Mouse (Mus musculus) midbrain, embryonic 15.5 days (tissue): ENCODE results near the gene Cd177. TPM values are rescaled to one million over a fixed set of nuclear protein-coding genes. Genes with fewer than 3 reads are reported as not detected.
"Not testable (repeated sequence)": the region's sequence is repeated elsewhere in the genome, so short reads cannot be mapped to it uniquely, and the experiment has no call there.

Source experiments
- ATAC-seq: fragments of 200-750 bp; cut with Nextera tagmentation; replicated peaks from 2 replicates; pipeline ENCODE4 v1.8.0; 2017; ENCODE audit warnings: moderate TSS enrichment
- H3K27ac ChIP-seq: fragments of 300-500 bp; sonication (generic); 2 replicates; pipeline ENCODE4 v1.5.1; 2015; ENCODE audit warnings: mild to moderate bottlenecking, inconsistent platforms
- H3K27me3 ChIP-seq: fragments of 300-500 bp; sonication (generic); replicated peaks from 2 replicates; pipeline ENCODE4 v1.6.1; 2015; ENCODE audit warnings: inconsistent platforms
- H3K36me3 ChIP-seq: fragments of 300-500 bp; sonication (generic); replicated peaks from 2 replicates; pipeline ENCODE4 v1.6.1; 2015; ENCODE audit warnings: inconsistent platforms
- H3K4me1 ChIP-seq: fragments of 300-500 bp; sonication (generic); 2 replicates; pipeline ENCODE4 v1.6.1; 2015; ENCODE audit warnings: inconsistent platforms
- H3K4me2 ChIP-seq: fragments of 300-500 bp; sonication (generic); 2 replicates; pipeline ENCODE4 v1.6.1; 2015; ENCODE audit warnings: inconsistent platforms, mild to moderate bottlenecking, moderate library complexity
- H3K4me3 ChIP-seq: fragments of 300-500 bp; sonication (generic); 2 replicates; pipeline ENCODE4 v1.5.1; 2015; ENCODE audit warnings: mild to moderate bottlenecking, inconsistent platforms
- H3K9ac ChIP-seq: fragments of 300-500 bp; sonication (generic); 2 replicates; pipeline ENCODE4 v1.6.1; 2015; ENCODE audit warnings: mild to moderate bottlenecking, inconsistent platforms
- H3K9me3 ChIP-seq: fragments of 300-500 bp; sonication (generic); 2 replicates; pipeline ENCODE4 v1.6.1; 2016; ENCODE audit warnings: inconsistent platforms
- WGBS: fragments of 180-500 bp; shearing (Covaris S2); methylation state at CpG from one replicate; pipeline ENCODE4 v1.1.7; 2015; ENCODE audit warnings: mixed read lengths; 5-methylcytosine and 5-hydroxymethylcytosine counted together
- polyA plus RNA-seq: library from polyadenylated mRNA; unstranded; fragments of >200 nt; fragmentation: Nextera tagmentation; extraction: Ambion mirVana; gene quantifications from 2 replicates; pipeline ENCODE4 v1.2.1, GENCODE M21; 2015

Cd177 gene
- polyA plus RNA-seq, 1 experiment from 2014 or later = 0.27 TPM

- no peak for ATAC-seq
- Histone ChIP-seq H3K9ac (no peak overlapping the region), H3K4me2 (no peak overlapping the region), H3K9me3 (no peaks in the 10 kb centered on the region), H3K27ac (no peak overlapping the region), H3K4me1 (peaks cover 8% of the 10 kb centered on the region; the same call in 1 of the 2 replicates), H3K4me3 (no peak overlapping the region), H3K36me3 (no peaks in the 10 kb centered on the region), H3K27me3 (no peaks in the 10 kb centered on the region)
- 80% methylated on average over 2 of the region's 2 CpGs for WGBS
Observed at GRCm38 (mm10) chr7:24751610-24752009, 8.5 kb downstream of the Cd177 start.

GRCm38 (mm10) chr7:24750695-24751094 lies 9.4 kb downstream of the Cd177 start:
- H3K9ac ChIP-seq = no peak overlapping the region
- H3K4me2 ChIP-seq = no peak overlapping the region
- H3K4me1 ChIP-seq = peaks cover 8% of the 10 kb centered on the region; the same call in 1 of the 2 replicates
- H3K36me3 ChIP-seq = no peaks in the 10 kb centered on the region
- no peaks in the 10 kb centered on the region for H3K9me3 ChIP-seq
- no peak overlapping the region for H3K27ac ChIP-seq
- H3K4me3 ChIP-seq = no peak overlapping the region
- no peaks in the 10 kb centered on the region for H3K27me3 ChIP-seq
- no peak for ATAC-seq
- WGBS = 35% methylated on average over 4 of the region's 4 CpGs

DNA sequence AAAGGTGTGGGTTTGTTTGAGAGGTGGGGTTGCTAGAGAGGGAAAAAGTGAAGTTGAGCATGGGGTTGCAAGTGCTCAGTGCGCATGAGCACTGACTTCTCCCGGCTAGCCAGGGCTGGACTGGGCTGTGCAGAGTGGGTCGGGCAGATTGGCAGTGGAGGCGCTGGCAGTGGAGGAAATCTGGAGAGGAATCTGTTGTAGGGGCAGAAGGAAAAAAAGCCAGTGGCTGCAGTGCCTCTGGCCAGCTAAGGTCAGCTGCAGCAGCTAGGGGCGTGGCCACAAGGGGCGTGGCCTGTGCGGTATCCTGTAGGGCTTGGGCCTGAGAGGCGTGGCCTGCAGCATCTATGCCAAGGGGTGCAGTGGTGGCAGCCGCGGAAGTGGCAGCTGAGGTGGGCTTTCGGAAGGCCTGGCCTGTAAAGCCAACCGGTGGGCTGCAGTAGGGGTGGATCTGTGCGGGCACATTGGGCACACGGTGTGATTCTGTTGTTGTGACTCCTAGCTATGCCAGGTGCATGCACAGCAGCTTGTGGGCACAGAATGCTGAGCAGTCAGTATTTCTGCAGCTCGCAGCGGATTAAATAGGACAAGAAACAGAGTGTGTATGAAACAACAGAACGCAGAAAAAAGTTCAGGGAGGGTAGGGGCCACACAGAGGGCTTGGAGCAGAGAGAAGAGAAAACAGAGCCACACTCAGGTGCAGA lies 24.0 kb downstream of the Cd177 start:
- 19% methylated on average over 17 of the region's 17 CpGs for WGBS

GRCm38 (mm10) chr7:24726808-24727207 lies 33.3 kb downstream of the Cd177 start, which contains the start of gene Gm4763:
Gm4763 (minus strand) TSS chr7:24726908.
- not testable (repeated sequence) for H3K9ac ChIP-seq, H3K27me3 ChIP-seq, H3K4me3 ChIP-seq, H3K36me3 ChIP-seq, H3K4me1 ChIP-seq, ATAC-seq, H3K4me2 ChIP-seq, H3K9me3 ChIP-seq, H3K27ac ChIP-seq
- 92% methylated on average over 11 of the region's 11 CpGs for WGBS

More for the DNA sequence above, 24.0 kb downstream of the Cd177 start:
- no peak overlapping the region for H3K27ac ChIP-seq
- peak overlapping the region; percentile 15 for H3K4me3 ChIP-seq
- no peak; the same call in 1 of the 2 replicates for ATAC-seq
- H3K27me3 ChIP-seq = no peaks in the 10 kb centered on the region
- peak overlapping the region; percentile 49 for H3K4me2 ChIP-seq
- 0 out of 2 replicates have a peak overlapping the region, but pooled peaks have one; percentile 0 for H3K9ac ChIP-seq
- no peaks in the 10 kb centered on the region for H3K9me3 ChIP-seq
- H3K36me3 ChIP-seq = no peaks in the 10 kb centered on the region
- H3K4me1 ChIP-seq = peaks cover 6% of the 10 kb centered on the region

- H3K27ac ChIP-seq = no peak overlapping the region
- H3K36me3 ChIP-seq = no peaks in the 10 kb centered on the region
- H3K4me3 ChIP-seq = no peak overlapping the region
- H3K4me1 ChIP-seq = no peaks in the 10 kb centered on the region
- H3K27me3 ChIP-seq = no peaks in the 10 kb centered on the region
- H3K4me2 ChIP-seq = no peak overlapping the region
- H3K9ac ChIP-seq = no peak overlapping the region
- ATAC-seq = no peak
- no peaks in the 10 kb centered on the region for H3K9me3 ChIP-seq
- WGBS = 82% methylated on average over 6 of the region's 6 CpGs
Observed at GRCm38 (mm10) chr7:24715039-24715438, 45.1 kb downstream of the Cd177 start.

DNA sequence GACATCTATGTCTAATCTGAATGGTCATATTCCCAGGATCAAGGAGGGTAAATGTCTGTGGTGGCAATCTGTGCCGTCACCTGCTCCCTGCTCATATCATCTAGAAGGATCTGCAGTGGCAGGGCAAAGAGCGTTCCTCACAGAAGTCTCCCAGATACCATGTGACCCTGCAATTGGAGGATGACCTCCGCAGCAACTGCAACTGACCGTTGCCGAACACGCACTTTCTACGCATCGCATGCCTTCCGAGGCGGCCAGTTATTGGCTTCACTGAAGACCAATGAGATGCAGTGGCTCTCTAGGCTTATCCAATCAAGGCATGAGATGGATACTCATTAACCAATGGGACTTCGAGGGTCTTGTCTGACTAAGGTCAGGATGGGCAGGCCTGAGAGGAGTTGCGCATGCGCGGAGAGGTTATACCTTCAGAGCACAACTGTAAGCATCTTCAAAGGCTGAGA lies 51.2 kb downstream of the Cd177 start, which contains the start of gene BC049730:
Gene BC049730, plus strand, starts transcription at position 411 of the 461 bp plus-strand sequence.
- ATAC-seq = no peak
- no peaks in the 10 kb centered on the region for H3K4me1 ChIP-seq
- WGBS = 91% methylated on average over 14 of the region's 14 CpGs

GRCm38 (mm10) chr7:24702841-24703240 lies 57.3 kb downstream of the Cd177 start:
- ATAC-seq, H3K36me3 ChIP-seq, H3K4me3 ChIP-seq, H3K4me2 ChIP-seq, H3K27me3 ChIP-seq, H3K4me1 ChIP-seq, H3K9ac ChIP-seq, H3K9me3 ChIP-seq, H3K27ac ChIP-seq: not testable (repeated sequence)
- WGBS = 91% methylated on average over 9 of the region's 9 CpGs

More for the DNA sequence above, 51.2 kb downstream of the Cd177 start, which contains the start of gene BC049730:
- no peak within 1 kb of the TSS for H3K4me3 ChIP-seq
- no peak within 1 kb of the TSS for H3K9ac ChIP-seq
- no peak within 1 kb of the TSS for H3K4me2 ChIP-seq
- no peaks in the 10 kb centered on the region for H3K27me3 ChIP-seq
- H3K36me3 ChIP-seq = no peaks in the 10 kb centered on the region
- no peak within 1 kb of the TSS for H3K27ac ChIP-seq
- H3K9me3 ChIP-seq = no peaks in the 10 kb centered on the region

- not testable (repeated sequence) for H3K4me2 ChIP-seq
Observed at GRCm38 (mm10) chr7:24697891-24698290, 62.2 kb downstream of the Cd177 start.

More at GRCm38 (mm10) chr7:24697891-24698290, 62.2 kb downstream of the Cd177 start:
- not testable (repeated sequence) for H3K27me3 ChIP-seq, H3K4me3 ChIP-seq, H3K36me3 ChIP-seq, H3K4me1 ChIP-seq, ATAC-seq, H3K9me3 ChIP-seq, H3K27ac ChIP-seq, H3K9ac ChIP-seq
- 87% methylated on average over 4 of the region's 4 CpGs for WGBS

Other genes starting within 250 kb of the Cd177 start
- gene AC161166.1, start 247.9 kb downstream of the Cd177 start, polyA plus RNA-seq = 2.1 and 2.2 TPM in 2 replicates
- 31.8 and 33.2 TPM in 2 replicates for gene Irgq, start 229.6 kb downstream of the Cd177 start, polyA plus RNA-seq
- not detected in 2 replicates for gene Pinlyp, start 214.2 kb downstream of the Cd177 start, polyA plus RNA-seq
- gene Xrcc1, start 214.0 kb downstream of the Cd177 start, polyA plus RNA-seq = 67.1 and 76.5 TPM in 2 replicates
- gene Ethe1, start 172.8 kb downstream of the Cd177 start, polyA plus RNA-seq = 25.4 and 25.8 TPM in 2 replicates
- gene Zfp575, start 172.7 kb downstream of the Cd177 start, polyA plus RNA-seq = 16.3 and 18.1 TPM in 2 replicates
- not detected in 2 replicates for gene Phldb3, start 149.5 kb downstream of the Cd177 start, polyA plus RNA-seq
- 0.31 and 0.49 TPM in 2 replicates for gene Lypd3, start 123.8 kb downstream of the Cd177 start, polyA plus RNA-seq
- gene Tex101, start 83.6 kb downstream of the Cd177 start, polyA plus RNA-seq = 0.17 TPM in 1 of 2 replicates, not detected in the other
- gene BC049730, start 51.1 kb downstream of the Cd177 start, polyA plus RNA-seq = not detected in 2 replicates
- gene Gm4763, start 33.4 kb downstream of the Cd177 start, polyA plus RNA-seq = not detected in 2 replicates
- gene Ceacam10, start 16.9 kb upstream of the Cd177 start, polyA plus RNA-seq = 0.18 TPM in 1 of 2 replicates, not detected in the other
- 34.4 and 34.5 TPM in 2 replicates for gene Gm9844, start 101.9 kb upstream of the Cd177 start, polyA plus RNA-seq
- gene Lypd4, start 109.6 kb upstream of the Cd177 start, polyA plus RNA-seq = 0.13 TPM in 1 of 2 replicates, not detected in the other
- gene Dmrtc2, start 109.7 kb upstream of the Cd177 start, polyA plus RNA-seq = 0.13 and 0.41 TPM in 2 replicates
- 1,081 and 1,108 TPM in 2 replicates for gene Rps19, start 124.1 kb upstream of the Cd177 start, polyA plus RNA-seq
- 0.42 and 0.49 TPM in 2 replicates for gene Cd79a, start 137.1 kb upstream of the Cd177 start, polyA plus RNA-seq
- gene Arhgef1, start 142.6 kb upstream of the Cd177 start, polyA plus RNA-seq = 69.9 and 70.0 TPM in 2 replicates
- 5.0 and 6.4 TPM in 2 replicates for gene Gm4881, start 184.2 kb upstream of the Cd177 start, polyA plus RNA-seq
- gene Rabac1, start 212.4 kb upstream of the Cd177 start, polyA plus RNA-seq = 275 and 289 TPM in 2 replicates
- 405 and 430 TPM in 2 replicates for gene Atp1a3, start 245.6 kb upstream of the Cd177 start, polyA plus RNA-seq